Mouse (Mus musculus) CH12F3 (cell line): ENCODE measurements around the gene Stx1b.

Experiments
- in situ Hi-C: fragments of 300-500 bp; cut with MboI; formaldehyde crosslinking; loops from 2 replicates; pipeline ENCODE4 v1.14.3; 2020; ENCODE audit warnings: low sequenced_read_pairs

Gene Stx1b

DNA sequence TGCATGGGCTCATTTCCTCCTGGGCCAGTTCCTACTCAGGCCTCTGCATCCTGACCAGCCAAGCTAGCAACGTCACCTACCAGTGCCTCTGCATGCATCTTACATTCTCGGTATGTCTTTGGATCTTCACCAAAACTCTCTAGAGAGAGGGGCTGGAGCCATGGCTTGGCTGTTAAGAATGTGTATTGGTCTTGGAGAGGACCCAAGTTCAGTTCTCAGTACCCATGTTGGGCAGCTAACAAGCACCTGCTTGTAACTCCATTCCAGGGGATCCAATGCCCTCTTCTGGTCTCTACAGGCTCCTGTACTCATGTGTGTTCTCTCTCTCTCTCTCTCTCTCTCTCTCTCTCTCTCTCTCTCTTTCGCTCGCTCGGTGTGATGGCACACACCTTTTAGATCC, 6.6 kb downstream of the Stx1b start:
- in situ Hi-C loops = no loop called here

DNA sequence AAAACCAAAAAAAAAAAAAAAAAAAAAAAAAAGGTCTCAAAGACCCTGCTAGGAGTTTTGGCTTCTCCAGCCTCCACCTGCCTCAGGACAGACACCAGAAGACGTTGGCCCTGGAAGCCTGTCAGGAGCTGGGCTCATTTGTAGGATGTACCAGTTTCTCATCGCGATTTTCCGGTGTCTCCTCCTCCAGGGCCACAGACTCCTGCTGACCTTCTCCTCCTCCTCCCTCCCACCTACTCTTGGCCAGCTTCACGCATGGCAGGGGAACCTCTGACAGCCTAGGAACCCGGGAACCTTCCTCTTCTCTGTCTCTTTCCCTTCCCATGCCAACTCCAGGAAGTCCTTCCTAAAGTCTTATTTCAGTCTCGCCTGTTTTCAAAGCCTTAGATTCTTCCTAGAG, 7.3 kb downstream of the Stx1b start:
- in situ Hi-C loops = no loop called here

DNA sequence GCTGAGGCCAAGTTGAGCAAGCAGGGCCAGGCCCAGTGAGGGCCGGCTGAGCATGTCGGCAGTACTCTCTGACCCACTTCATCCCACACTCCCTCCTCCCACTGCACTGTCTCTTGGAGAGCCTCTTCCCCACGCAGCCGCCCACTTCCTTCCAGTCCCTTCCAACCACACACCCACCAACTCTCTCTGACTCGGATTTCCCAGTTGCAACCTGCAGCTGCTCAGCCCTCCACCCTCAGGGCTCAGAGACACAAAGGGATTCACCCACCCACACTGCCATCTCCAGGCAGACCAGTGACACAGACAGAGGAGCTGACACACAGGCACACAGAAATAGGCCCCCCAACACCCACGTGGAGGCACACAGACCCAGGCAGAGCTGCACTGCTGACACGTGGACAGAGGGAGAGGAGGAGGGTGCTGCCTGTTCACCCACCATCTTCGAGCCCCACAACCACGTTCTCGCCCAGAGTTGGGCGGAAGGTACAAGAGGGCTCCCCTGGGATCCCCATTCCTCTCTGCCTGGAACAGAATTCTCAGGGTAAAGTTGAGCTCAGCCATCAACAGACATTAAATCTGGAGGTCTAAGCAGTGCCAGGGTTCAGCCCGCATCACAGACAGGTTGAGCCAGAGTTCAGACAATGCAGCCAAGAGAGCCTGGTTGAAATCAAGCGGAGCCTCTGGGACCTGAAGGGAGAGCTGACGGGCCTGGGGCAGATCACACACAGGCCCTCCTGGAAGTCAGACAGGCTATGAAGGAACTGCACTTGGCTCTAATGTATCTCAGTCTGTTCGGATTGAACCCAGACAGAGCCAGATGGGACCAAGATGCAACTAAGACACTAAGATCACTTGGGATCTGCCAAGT, 8.2 kb downstream of the Stx1b start:
- in situ Hi-C loops = no loop called here

GRCm38 (mm10) chr7:127815116-127815665, 9.2 kb downstream of the Stx1b start:
- in situ Hi-C loops = no loop called here

- in situ Hi-C loops = no loop called here
Observed at GRCm38 (mm10) chr7:127814241-127814921, 10.0 kb downstream of the Stx1b start.

DNA sequence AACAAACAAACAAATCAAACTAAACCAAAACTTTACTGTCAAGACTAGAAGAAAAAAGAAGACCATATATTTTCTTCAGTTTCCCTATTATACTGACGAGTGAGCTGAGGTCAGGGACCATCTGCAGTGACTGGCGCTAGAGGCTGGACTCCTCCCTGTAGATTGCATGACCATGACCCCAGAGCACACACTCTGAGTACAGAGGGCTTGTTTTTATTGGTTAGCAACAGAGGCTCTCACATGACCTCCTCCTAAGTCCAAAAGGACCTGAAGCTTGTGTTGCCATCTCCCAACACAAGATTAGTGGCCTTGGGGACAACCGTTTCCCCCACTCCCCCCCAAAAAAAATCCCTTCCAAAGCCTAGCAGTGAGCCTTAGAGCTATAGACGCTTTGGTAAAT, 10.5 kb downstream of the Stx1b start:
- in situ Hi-C loops = no loop called here

DNA sequence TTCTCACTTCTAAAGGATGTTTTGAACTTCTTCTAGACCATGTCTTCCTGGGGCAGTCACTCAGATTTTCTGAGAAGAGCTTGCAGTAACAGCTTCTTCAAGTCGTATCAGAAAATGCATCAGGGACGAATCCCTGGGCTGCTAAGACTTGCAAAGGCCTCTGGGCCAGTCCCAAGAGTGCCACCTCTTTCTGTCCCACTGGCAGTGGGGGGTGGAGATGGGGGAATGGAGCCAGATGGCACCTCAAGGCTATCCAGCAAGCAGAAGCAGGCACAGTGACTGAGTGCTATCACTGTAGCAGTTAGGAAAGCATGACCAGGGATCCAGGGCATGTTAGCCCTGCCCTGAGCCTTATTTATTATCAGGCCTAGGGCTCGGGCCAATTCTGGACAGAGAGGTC, 12.1 kb downstream of the Stx1b start:
- in situ Hi-C loops = no loop called here

DNA sequence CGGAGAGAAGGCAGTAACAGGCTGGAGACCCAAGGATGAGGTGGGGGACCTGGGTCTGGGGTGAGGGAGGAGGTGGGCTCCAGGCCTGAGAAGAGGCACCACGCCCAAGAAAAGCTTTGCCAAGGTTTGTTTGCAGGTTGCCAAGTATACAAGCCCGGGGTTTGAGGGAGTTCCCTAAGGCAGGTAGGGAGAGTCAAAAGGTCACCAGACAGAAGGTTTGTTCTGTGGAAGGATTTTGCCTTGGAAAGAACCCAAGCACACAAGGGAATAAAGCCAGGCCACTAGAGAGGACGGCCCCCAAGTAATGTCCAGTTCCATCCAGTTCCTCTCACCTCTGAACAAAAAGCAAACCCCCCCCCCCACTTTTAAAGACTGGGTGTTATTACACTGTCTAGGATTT, 13.1 kb downstream of the Stx1b start:
- in situ Hi-C loops = no loop called here

DNA sequence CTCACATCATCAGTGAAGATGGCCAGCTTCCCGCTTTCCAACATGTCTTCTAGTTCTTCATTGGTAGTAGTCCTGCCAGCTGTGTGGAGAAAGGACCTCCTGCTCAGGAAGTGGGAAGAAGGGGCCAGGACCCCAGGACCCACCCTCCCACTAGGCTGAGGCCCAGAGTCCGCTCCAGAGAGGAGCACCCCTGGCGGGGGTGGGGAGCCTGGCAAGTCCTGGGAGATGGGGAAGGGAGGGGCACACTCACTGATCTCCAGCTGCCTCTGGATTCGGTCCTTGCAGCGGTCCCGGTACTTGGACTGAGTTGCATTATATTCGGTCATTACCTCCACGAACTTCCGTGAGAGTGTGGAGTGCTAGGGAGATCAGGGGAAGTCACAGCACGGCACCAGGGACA, 13.7 kb downstream of the Stx1b start:
- in situ Hi-C loops = no loop called here

DNA sequence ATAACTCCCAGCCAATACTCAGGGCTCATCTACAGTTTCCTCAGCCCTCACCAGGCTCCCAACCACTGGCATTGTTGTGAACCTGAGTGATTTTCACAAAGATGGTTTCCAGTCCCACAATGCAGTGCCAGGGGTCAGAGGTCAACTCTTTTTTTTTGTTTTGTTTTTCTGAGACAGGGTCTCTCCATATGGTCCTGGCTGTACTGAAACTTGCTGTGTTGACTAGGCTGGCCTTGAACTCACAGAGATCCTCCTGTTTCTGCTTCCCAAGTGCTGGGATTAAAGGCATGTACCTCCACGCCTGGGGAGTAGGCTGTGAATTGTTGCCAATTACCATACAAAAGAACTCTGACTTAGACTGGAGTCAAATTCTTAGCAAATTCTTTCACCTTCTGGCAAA, 14.5 kb downstream of the Stx1b start:
- in situ Hi-C loops = no loop called here

- in situ Hi-C loops = no loop called here
Observed at GRCm38 (mm10) chr7:127808821-127809220, 15.5 kb downstream of the Stx1b start.

- in situ Hi-C loops = no loop called here
Observed at GRCm38 (mm10) chr7:127802313-127802712, 22.0 kb downstream of the Stx1b start.

- in situ Hi-C loops = no loop called here
Observed at GRCm38 (mm10) chr7:127801010-127801621, 23.2 kb downstream of the Stx1b start.

GRCm38 (mm10) chr7:127800435-127801009, 23.8 kb downstream of the Stx1b start, which contains the start of gene Hsd3b7:
Hsd3b7 (plus strand) TSS chr7:127800604.
- in situ Hi-C loops = no loop called here

- in situ Hi-C loops = no loop called here
Observed at GRCm38 (mm10) chr7:127799738-127800137, 24.6 kb downstream of the Stx1b start.

- in situ Hi-C loops = no loop called here
Observed at GRCm38 (mm10) chr7:127799211-127799610, 25.1 kb downstream of the Stx1b start.

DNA sequence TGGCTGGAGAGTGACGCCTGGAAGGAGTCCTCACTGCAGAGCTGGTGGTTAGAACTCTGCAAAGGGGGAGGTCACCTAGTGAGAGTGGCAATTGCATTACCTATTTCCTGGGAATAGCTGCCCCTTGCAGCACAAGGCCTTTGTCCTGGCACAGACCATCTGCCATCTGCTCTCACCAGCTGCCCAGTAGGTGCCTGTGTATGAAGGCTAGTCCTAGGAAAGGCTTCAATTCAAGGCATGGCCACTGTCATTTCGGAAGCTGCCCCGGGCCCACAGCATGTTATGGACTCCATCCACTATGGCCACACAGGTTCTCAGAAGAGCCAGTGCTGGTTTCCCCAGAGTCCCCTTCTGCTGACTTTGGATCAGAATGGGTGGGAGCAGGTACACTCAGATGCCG, 25.8 kb downstream of the Stx1b start:
- in situ Hi-C loops = no loop called here

GRCm38 (mm10) chr7:127797076-127797845, 27.1 kb downstream of the Stx1b start:
- in situ Hi-C loops = no loop called here

- in situ Hi-C loops = no loop called here
Observed at GRCm38 (mm10) chr7:127785308-127785707, 39.0 kb downstream of the Stx1b start, which contains the start of gene Gm49388. Gm49388 (plus strand) TSS chr7:127785608.

- in situ Hi-C loops = no loop called here
Observed at GRCm38 (mm10) chr7:127778350-127778749, 46.0 kb downstream of the Stx1b start.
